Mouse (Mus musculus) layer of hippocampus, adult 8-10 months (tissue): Measurements from ENCODE around the gene Olfr1008. TPM values are rescaled to one million over a fixed set of nuclear protein-coding genes. Genes with fewer than 3 reads are reported as not detected.
"Not testable (repeated sequence)": the region's sequence is repeated elsewhere in the genome, so short reads cannot be mapped to it uniquely, and the experiment has no call there.

Source experiments
- DNase-seq, 2 experiments: peaks; one replicate each; pipeline ENCODE4 v3.0.0; 2022; ENCODE audit warnings: low spot score in 2 of 2
- total RNA-seq, 4 experiments: library from RNA; stranded (reverse); gene quantifications; 2 replicates each; pipeline ENCODE4 v1.2.4; 2022

Olfr1008 gene
- not detected for total RNA-seq

DNA sequence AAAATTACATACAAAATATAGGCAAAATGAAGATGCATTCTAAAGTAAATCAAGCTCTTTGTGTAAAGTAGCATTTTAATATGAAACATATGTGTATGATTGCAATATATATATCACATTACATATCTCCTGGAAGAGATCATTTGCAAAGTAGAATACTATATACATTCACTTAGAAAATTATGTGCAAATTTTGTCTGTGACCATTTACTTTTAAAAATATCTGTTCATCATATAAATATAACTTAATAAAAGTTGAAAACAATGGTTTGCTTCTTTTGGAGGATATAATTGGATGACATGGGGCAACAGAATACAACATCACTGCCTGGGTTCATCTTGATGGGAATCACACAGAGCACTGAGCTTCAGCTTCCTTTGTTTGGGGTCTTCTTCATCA, at the start of gene Olfr1008:
Gene Olfr1008, plus strand, starts transcription at position 301 of the 400 bp plus-strand sequence.
- DNase-seq, result no peak

GRCm38 (mm10) chr2:85650604-85651003, 38.6 kb upstream of the Olfr1008 start, which contains the start of gene Olfr1002:
Gene Olfr1002 (minus strand): TSS chr2:85650704.
- DNase-seq, result no peak

DNA sequence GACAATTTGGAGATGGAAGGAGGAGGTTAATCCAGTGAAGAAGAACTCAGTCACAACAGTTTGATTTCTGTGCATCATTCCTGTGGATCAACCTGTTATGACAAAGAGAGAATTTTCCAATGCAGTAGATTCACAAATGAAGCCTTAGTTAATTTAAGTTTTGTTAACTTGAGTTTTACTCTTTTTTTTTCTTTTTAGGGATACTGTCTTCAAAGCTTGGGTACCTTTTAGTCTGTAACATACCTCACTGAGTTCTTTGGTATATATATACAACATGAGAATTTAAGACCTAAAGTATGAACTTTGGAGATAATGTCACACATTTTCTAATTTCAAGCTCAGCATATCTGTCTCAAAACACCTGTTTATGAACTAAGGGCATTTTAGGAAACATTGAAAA, 24.9 kb upstream of the Olfr1008 start, which contains the start of gene Olfr154:
Gene Olfr154, minus strand, starts transcription at position 101 of the 400 bp plus-strand sequence.
- DNase-seq, result not testable (repeated sequence)

- DNase-seq, result no peak
These were observed 10.6 kb upstream of the Olfr1008 start, which contains the start of gene Olfr1006 for GRCm38 (mm10) chr2:85678667-85679066. Gene Olfr1006 (minus strand): TSS chr2:85678767.

GRCm38 (mm10) chr2:85710680-85711079, 21.4 kb downstream of the Olfr1008 start:
- not testable (repeated sequence) for DNase-seq

- DNase-seq, result no peak
These were observed 21.9 kb downstream of the Olfr1008 start for GRCm38 (mm10) chr2:85711159-85711558.

GRCm38 (mm10) chr2:85715119-85715518, 25.9 kb downstream of the Olfr1008 start, which contains the start of gene Olfr1009:
Gene Olfr1009 (plus strand): TSS chr2:85715419.
- no peak for DNase-seq

GRCm38 (mm10) chr2:85725793-85726192, 36.6 kb downstream of the Olfr1008 start:
- peak in 1 of 2 experiments; percentile 19 for DNase-seq

Other genes with a start within 250 kb of the Olfr1008 start
- not detected for gene Olfr995, start 245.8 kb upstream of the Olfr1008 start, total RNA-seq
- gene 4833423E24Rik, start 170.4 kb upstream of the Olfr1008 start, total RNA-seq, result under 1 TPM; 0.18 to 0.73 (median 0.27) TPM
- not detected for gene Olfr996, start 110.2 kb upstream of the Olfr1008 start, total RNA-seq
- gene Olfr998, start 100.5 kb upstream of the Olfr1008 start, total RNA-seq, result not detected
- not detected for gene Olfr1000, start 77.5 kb upstream of the Olfr1008 start, total RNA-seq
- gene Olfr1002, start 38.7 kb upstream of the Olfr1008 start, total RNA-seq, result not detected
- gene Olfr154, start 25.0 kb upstream of the Olfr1008 start, total RNA-seq, result not detected
- gene Olfr1006, start 10.7 kb upstream of the Olfr1008 start, total RNA-seq, result not detected
- not detected for gene Olfr1009, start 26.0 kb downstream of the Olfr1008 start, total RNA-seq
- gene Olfr1012, start 73.3 kb downstream of the Olfr1008 start, total RNA-seq, result not detected
- not detected for gene Olfr1013, start 77.7 kb downstream of the Olfr1008 start, total RNA-seq
- gene Olfr1014, start 83.3 kb downstream of the Olfr1008 start, total RNA-seq, result not detected
- gene Olfr1015, start 92.6 kb downstream of the Olfr1008 start, total RNA-seq, result not detected
- gene Olfr1016, start 113.1 kb downstream of the Olfr1008 start, total RNA-seq, result not detected
- not detected for gene Olfr1018, start 129.0 kb downstream of the Olfr1008 start, total RNA-seq
- not detected for gene Olfr1019, start 156.1 kb downstream of the Olfr1008 start, total RNA-seq
- not detected for gene Olfr1020, start 157.6 kb downstream of the Olfr1008 start, total RNA-seq
- gene Olfr1022, start 179.2 kb downstream of the Olfr1008 start, total RNA-seq, result not detected
- gene Olfr1023, start 196.2 kb downstream of the Olfr1008 start, total RNA-seq, result not detected
- gene Olfr1024, start 215.6 kb downstream of the Olfr1008 start, total RNA-seq, result not detected
- not detected for gene Olfr1025-ps1, start 225.8 kb downstream of the Olfr1008 start, total RNA-seq
- not detected for gene Olfr1026, start 232.1 kb downstream of the Olfr1008 start, total RNA-seq